Mouse (Mus musculus) forebrain, embryonic 14.5 days (tissue): Measurements from ENCODE around the gene Agbl3. TPM values are rescaled to one million over a fixed set of nuclear protein-coding genes. Genes with fewer than 3 reads are reported as not detected.

Experiments used
- ATAC-seq: fragments of 200-750 bp; cut with Nextera tagmentation; 2 replicates; pipeline ENCODE4 v1.8.0; 2017; ENCODE audit warnings: mild to moderate bottlenecking, moderate library complexity
- DNase-seq: peaks from one replicate; pipeline ENCODE4 v3.0.0-alpha.2; 2015; ENCODE audit warnings: low spot score
- H3K27ac ChIP-seq: fragments of 300-500 bp; sonication (generic); 2 replicates; pipeline ENCODE4 v1.5.1; 2014; ENCODE audit warnings: low read depth, mild to moderate bottlenecking, control low read depth, low read length, moderate library complexity
- H3K27me3 ChIP-seq: fragments of 300-500 bp; sonication (generic); replicated peaks from 2 replicates; pipeline ENCODE4 v1.6.1; 2014; ENCODE audit warnings: low read length, control low read depth, mixed read lengths; ENCODE audit not compliant: control insufficient read depth, insufficient read depth
- H3K36me3 ChIP-seq: fragments of 300-500 bp; sonication (generic); 2 replicates; pipeline ENCODE4 v1.6.1; 2014; ENCODE audit warnings: low read length, control low read depth; ENCODE audit not compliant: control insufficient read depth, insufficient read depth
- H3K4me1 ChIP-seq: fragments of 300-500 bp; sonication (generic); 2 replicates; pipeline ENCODE4 v1.6.1; 2014; ENCODE audit warnings: antibody characterized with exemption, low read length, control low read depth; ENCODE audit not compliant: control insufficient read depth, insufficient read depth
- H3K4me2 ChIP-seq: fragments of 300-500 bp; sonication (generic); 2 replicates; pipeline ENCODE4 v1.6.1; 2014; ENCODE audit warnings: mild to moderate bottlenecking, control low read depth, low read length
- H3K4me3 ChIP-seq: fragments of 300-500 bp; sonication (generic); 2 replicates; pipeline ENCODE4 v1.5.1; 2014; ENCODE audit warnings: low read depth, low read length, control low read depth
- H3K9ac ChIP-seq: fragments of 300-500 bp; sonication (generic); 2 replicates; pipeline ENCODE4 v1.6.1; 2014; ENCODE audit warnings: mild to moderate bottlenecking, low read length, control low read depth, moderate library complexity
- H3K9me3 ChIP-seq: fragments of 300-500 bp; sonication (generic); replicated peaks from 2 replicates; pipeline ENCODE4 v1.6.1; 2016; ENCODE audit warnings: low read length, control low read depth, mixed read lengths; ENCODE audit not compliant: control insufficient read depth
- WGBS: fragments of 180-500 bp; shearing (Covaris S2); extraction: QIAGEN DNeasy Blood & Tissue Kit; methylation state at CpG from one replicate; pipeline ENCODE4 v1.1.7; 2014; 5-methylcytosine and 5-hydroxymethylcytosine counted together
- polyA plus RNA-seq: library from polyadenylated mRNA; unstranded; fragments of >200 nt; fragmentation: Nextera tagmentation; extraction: Ambion mirVana; gene quantifications from 2 replicates; pipeline ENCODE4 v1.2.1, GENCODE M21; 2014

The Agbl3 gene
- polyA plus RNA-seq, 1 experiment from 2014 or later, result 8.2 TPM

- no peak overlapping the region for H3K4me2 ChIP-seq
- WGBS, result 91% methylated on average over 7 of the region's 7 CpGs
- H3K4me3 ChIP-seq, result no peak overlapping the region
- H3K9me3 ChIP-seq, result no peaks in the 10 kb centered on the region
- H3K27ac ChIP-seq, result no peak overlapping the region
- ATAC-seq, result no peak
- H3K4me1 ChIP-seq, result peaks cover 5% of the 10 kb centered on the region; the same call in 1 of the 2 replicates
- no peak for DNase-seq
- no peaks in the 10 kb centered on the region for H3K27me3 ChIP-seq
- peaks cover 50% of the 10 kb centered on the region for H3K36me3 ChIP-seq
- H3K9ac ChIP-seq, result no peak overlapping the region
These were observed 104.5 kb downstream of the Agbl3 start for GRCm38 (mm10) chr6:34884724-34885123.

- Histone ChIP-seq H3K4me3 (no peak overlapping the region), H3K9ac (0 out of 2 replicates have a peak overlapping the region, but pooled peaks have one; percentile 5), H3K27ac (peak overlapping the region; percentile 23; the same call in 1 of the 2 replicates), H3K27me3 (no peaks in the 10 kb centered on the region), H3K4me2 (no peak overlapping the region), H3K36me3 (peaks cover 54% of the 10 kb centered on the region), H3K4me1 (peaks cover 5% of the 10 kb centered on the region; the same call in 1 of the 2 replicates), H3K9me3 (no peaks in the 10 kb centered on the region)
- WGBS, result 16% methylated on average over 6 of the region's 6 CpGs
- peak; percentile 31 for DNase-seq
- ATAC-seq, result peak; percentile 66
These were observed 107.1 kb downstream of the Agbl3 start for GRCm38 (mm10) chr6:34887131-34887850.

GRCm38 (mm10) chr6:34889185-34889584, 109.0 kb downstream of the Agbl3 start:
- H3K9me3 ChIP-seq, result no peaks in the 10 kb centered on the region
- H3K9ac ChIP-seq, result no peak overlapping the region
- peaks cover 55% of the 10 kb centered on the region for H3K36me3 ChIP-seq
- H3K27ac ChIP-seq, result no peak overlapping the region
- H3K4me3 ChIP-seq, result no peak overlapping the region
- peaks cover 5% of the 10 kb centered on the region; the same call in 1 of the 2 replicates for H3K4me1 ChIP-seq
- WGBS, result 70% methylated on average over 4 of the region's 4 CpGs
- H3K27me3 ChIP-seq, result no peaks in the 10 kb centered on the region
- H3K4me2 ChIP-seq, result no peak overlapping the region
- ATAC-seq (no peak), DNase-seq (no peak)

GRCm38 (mm10) chr6:34895569-34895968, 115.3 kb downstream of the Agbl3 start:
- DNase-seq (no peak), ATAC-seq (no peak)
- Histone ChIP-seq H3K27me3 (no peaks in the 10 kb centered on the region), H3K36me3 (peaks cover 62% of the 10 kb centered on the region), H3K9ac (no peak overlapping the region), H3K4me1 (no peaks in the 10 kb centered on the region), H3K4me3 (no peak overlapping the region), H3K4me2 (no peak overlapping the region), H3K9me3 (no peaks in the 10 kb centered on the region), H3K27ac (no peak overlapping the region)
- 90% methylated on average over 7 of the region's 7 CpGs for WGBS

GRCm38 (mm10) chr6:34896168-34896780, 116.0 kb downstream of the Agbl3 start:
- ATAC-seq (no peak), DNase-seq (no peak)
- 60% methylated on average over 16 of the region's 16 CpGs for WGBS
- no peak overlapping the region for H3K4me3 ChIP-seq
- H3K4me2 ChIP-seq, result no peak overlapping the region
- H3K4me1 ChIP-seq, result no peaks in the 10 kb centered on the region
- no peaks in the 10 kb centered on the region for H3K9me3 ChIP-seq
- H3K36me3 ChIP-seq, result peaks cover 63% of the 10 kb centered on the region
- H3K27ac ChIP-seq, result no peak overlapping the region
- no peak overlapping the region for H3K9ac ChIP-seq
- H3K27me3 ChIP-seq, result no peaks in the 10 kb centered on the region

- H3K27me3 ChIP-seq, result no peaks in the 10 kb centered on the region
- H3K4me2 ChIP-seq, result no peak overlapping the region
- no peaks in the 10 kb centered on the region for H3K9me3 ChIP-seq
- no peak overlapping the region for H3K9ac ChIP-seq
- H3K4me1 ChIP-seq, result no peaks in the 10 kb centered on the region
- H3K27ac ChIP-seq, result no peak overlapping the region
- 87% methylated on average over 2 of the region's 2 CpGs for WGBS
- no peak overlapping the region for H3K4me3 ChIP-seq
- DNase-seq (no peak), ATAC-seq (no peak)
- H3K36me3 ChIP-seq, result peaks cover 55% of the 10 kb centered on the region
These were observed 118.9 kb downstream of the Agbl3 start for GRCm38 (mm10) chr6:34899127-34899526.

GRCm38 (mm10) chr6:34900990-34901389, 120.8 kb downstream of the Agbl3 start:
- no peak for ATAC-seq
- Histone ChIP-seq H3K9me3 (no peaks in the 10 kb centered on the region), H3K27ac (no peak overlapping the region), H3K27me3 (no peaks in the 10 kb centered on the region), H3K4me3 (no peak overlapping the region), H3K4me2 (no peak overlapping the region), H3K4me1 (no peaks in the 10 kb centered on the region), H3K9ac (no peak overlapping the region), H3K36me3 (peaks cover 46% of the 10 kb centered on the region)
- DNase-seq, result no peak
- 68% methylated on average over 2 of the region's 2 CpGs for WGBS

GRCm38 (mm10) chr6:34901911-34902444, 121.7 kb downstream of the Agbl3 start:
- H3K27ac ChIP-seq, result no peak overlapping the region
- no peak overlapping the region for H3K9ac ChIP-seq
- H3K4me1 ChIP-seq, result no peaks in the 10 kb centered on the region
- H3K4me2 ChIP-seq, result no peak overlapping the region
- no peak for ATAC-seq
- no peak overlapping the region for H3K4me3 ChIP-seq
- no peaks in the 10 kb centered on the region for H3K27me3 ChIP-seq
- WGBS, result 79% methylated on average over 9 of the region's 9 CpGs
- no peak for DNase-seq
- no peaks in the 10 kb centered on the region for H3K9me3 ChIP-seq
- H3K36me3 ChIP-seq, result peaks cover 51% of the 10 kb centered on the region

- no peak overlapping the region for H3K9ac ChIP-seq
- H3K4me2 ChIP-seq, result no peak overlapping the region
- H3K4me3 ChIP-seq, result no peak overlapping the region
- no peaks in the 10 kb centered on the region for H3K27me3 ChIP-seq
- 92% methylated on average over 7 of the region's 7 CpGs for WGBS
- no peaks in the 10 kb centered on the region for H3K4me1 ChIP-seq
- no peak for ATAC-seq
- H3K36me3 ChIP-seq, result peaks cover 57% of the 10 kb centered on the region
- no peak overlapping the region for H3K27ac ChIP-seq
- no peaks in the 10 kb centered on the region for H3K9me3 ChIP-seq
- DNase-seq, result no peak
These were observed 122.3 kb downstream of the Agbl3 start for GRCm38 (mm10) chr6:34902578-34902977.
